Mouse (Mus musculus): ENCODE data around the gene Adm. TPM values are rescaled to one million over a fixed set of nuclear protein-coding genes. Genes with fewer than 3 reads are reported as not detected.
"Not testable (repeated sequence)": the region's sequence is repeated elsewhere in the genome, so short reads cannot be mapped to it uniquely, and the experiment has no call there.

Adm gene
- total RNA-seq (2014; rRNA removed) (2.1 and 2.2 TPM in 2 replicates), polyA plus RNA-seq (2015; fragmentation: Nextera tagmentation; extraction: Ambion mirVana) (4.2 and 6.0 TPM in 2 replicates)

DNA sequence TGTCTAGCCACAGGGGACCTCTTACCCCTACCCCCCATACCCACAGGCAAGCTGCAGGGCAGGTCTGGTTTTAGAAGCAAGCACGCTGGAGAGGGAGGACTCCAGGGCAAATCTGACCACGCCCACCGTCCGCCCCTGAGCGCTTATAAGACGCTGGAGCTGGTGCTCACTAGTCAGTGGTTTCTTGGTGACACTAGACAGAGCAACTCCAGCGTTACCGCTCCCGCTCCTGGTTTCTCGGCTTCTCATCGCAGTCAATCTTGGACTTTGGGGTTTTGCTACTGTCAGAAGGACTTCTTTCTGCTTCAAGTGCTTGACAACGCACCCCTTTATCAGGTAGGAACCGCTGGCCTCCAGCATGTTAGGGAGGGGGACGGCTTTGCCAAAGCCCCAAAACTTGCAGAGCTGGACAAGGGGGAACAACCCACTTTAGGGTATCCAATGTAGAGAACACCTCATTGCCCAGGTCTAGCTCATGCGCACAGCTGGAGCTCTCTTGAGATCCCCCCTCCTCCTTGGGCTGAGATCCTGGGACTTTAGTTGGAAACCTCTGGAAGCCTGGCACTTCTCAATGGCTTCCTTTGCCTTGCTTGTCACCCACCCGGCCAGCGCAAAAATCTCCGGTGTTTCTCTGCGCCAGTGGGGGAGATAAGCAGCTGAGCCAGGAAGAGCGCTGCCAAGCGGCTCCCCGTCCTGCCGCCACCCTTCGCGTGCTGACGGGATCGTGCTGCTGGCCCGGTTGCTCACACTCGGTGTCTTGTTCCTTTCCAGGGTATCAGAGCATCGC lies at the start of gene Adm:
TSS of gene Adm (plus strand) at position 176 of the 787 bp plus-strand sequence.
- under 1% methylated on average over 30 of the region's 30 CpGs for WGBS
- Histone ChIP-seq H3K4me2 (ENCODE audit: low read depth, low read length) (peak within 1 kb of the TSS; percentile 75), H3K4me1 (ENCODE audit: insufficient read depth, low read length) (peaks cover 18% of the 10 kb centered on the region), H3K27me3 (ENCODE audit: insufficient read depth, low read length) (peaks cover 34% of the 10 kb centered on the region), H3K4me3 (ENCODE audit: low read length) (peak within 1 kb of the TSS; percentile 35), H3K27ac (no peak within 1 kb of the TSS), H3K9ac (replicated peaks; ENCODE audit: low read length) (peak within 1 kb of the TSS; percentile 38), H3K36me3 (ENCODE audit: insufficient read depth, low read length) (no peaks in the 10 kb centered on the region), H3K9me3 (ENCODE audit: low read length) (no peaks in the 10 kb centered on the region)
- TF ChIP-seq CTCF (IDR thresholded peaks at IDR 0.05; ENCODE audit: low read depth) = no peak
- DNase-seq (ENCODE audit: low spot score) (peak; percentile 58), ATAC-seq (no peak)

- H3K27ac ChIP-seq = no peak overlapping the region
- no peak for DNase-seq (ENCODE audit: low spot score)
- WGBS = 96% methylated on average over 3 of the region's 3 CpGs
- H3K4me2 ChIP-seq (ENCODE audit: low read depth, low read length) = no peak overlapping the region
- no peaks in the 10 kb centered on the region for H3K36me3 ChIP-seq (ENCODE audit: insufficient read depth, low read length)
- H3K4me1 ChIP-seq (ENCODE audit: insufficient read depth, low read length) = no peaks in the 10 kb centered on the region
- no peaks in the 10 kb centered on the region for H3K9me3 ChIP-seq (ENCODE audit: low read length)
- H3K27me3 ChIP-seq (ENCODE audit: insufficient read depth, low read length) = no peaks in the 10 kb centered on the region
- no peak for TF ChIP-seq CTCF (IDR thresholded peaks at IDR 0.05; ENCODE audit: low read depth)
- H3K9ac ChIP-seq (replicated peaks; ENCODE audit: low read length) = no peak overlapping the region
- no peak overlapping the region for H3K4me3 ChIP-seq (ENCODE audit: low read length)
- ATAC-seq = no peak
Observed at GRCm38 (mm10) chr7:110583705-110584104, 43.8 kb upstream of the Adm start.

DNA sequence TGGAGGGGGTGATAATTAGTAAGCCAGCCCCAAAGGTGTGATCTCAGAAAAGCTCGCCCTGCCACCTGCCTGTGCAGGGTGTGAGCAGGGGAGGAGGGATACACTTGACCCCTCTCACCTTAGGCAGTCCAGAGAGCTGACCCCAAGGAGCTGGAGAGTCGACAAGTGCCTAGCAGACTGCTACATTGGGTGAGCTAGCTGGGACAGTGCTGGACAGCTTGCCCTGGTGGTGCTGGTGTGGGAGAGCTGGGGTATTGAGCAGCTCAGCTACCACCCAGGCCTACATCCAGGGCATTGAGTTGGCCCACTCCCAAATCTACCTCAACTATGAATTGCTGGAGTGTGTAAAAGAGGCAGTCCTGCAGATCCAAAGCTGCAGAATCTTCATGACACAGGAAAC lies 43.3 kb upstream of the Adm start:
- no peaks in the 10 kb centered on the region for H3K9me3 ChIP-seq (ENCODE audit: low read length)
- H3K4me2 ChIP-seq (ENCODE audit: low read depth, low read length) = no peak overlapping the region
- no peak overlapping the region for H3K27ac ChIP-seq
- no peak for DNase-seq (ENCODE audit: low spot score)
- TF ChIP-seq CTCF (IDR thresholded peaks at IDR 0.05; ENCODE audit: low read depth) = no peak
- H3K27me3 ChIP-seq (ENCODE audit: insufficient read depth, low read length) = no peaks in the 10 kb centered on the region
- H3K9ac ChIP-seq (replicated peaks; ENCODE audit: low read length) = no peak overlapping the region
- no peaks in the 10 kb centered on the region for H3K4me1 ChIP-seq (ENCODE audit: insufficient read depth, low read length)
- H3K36me3 ChIP-seq (ENCODE audit: insufficient read depth, low read length) = no peaks in the 10 kb centered on the region
- WGBS = 88% methylated on average over 2 of the region's 2 CpGs
- H3K4me3 ChIP-seq (ENCODE audit: low read length) = no peak overlapping the region
- ATAC-seq = no peak

DNA sequence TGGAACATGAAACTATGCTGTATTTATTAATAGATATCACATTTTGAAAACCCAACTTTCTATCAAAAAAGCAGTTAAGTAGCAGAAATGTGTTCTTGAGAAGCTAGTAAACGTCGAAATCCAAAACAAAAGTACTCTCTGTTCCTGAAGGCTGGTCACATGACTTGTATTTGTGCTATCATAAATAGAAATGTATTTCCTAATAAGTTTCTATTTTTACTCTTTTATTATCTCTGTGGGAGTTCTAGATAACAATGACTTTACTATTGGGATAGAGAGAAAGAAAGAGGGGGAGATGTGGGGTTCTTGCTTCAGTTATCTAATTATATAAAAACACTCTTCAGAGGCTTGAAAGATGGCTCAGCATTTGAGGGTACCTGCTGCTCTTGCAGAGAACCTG lies 42.2 kb upstream of the Adm start:
- DNase-seq (ENCODE audit: low spot score) = no peak
- WGBS = 70% methylated on average over 2 of the region's 2 CpGs
- no peak for ATAC-seq
- Histone ChIP-seq H3K9me3 (ENCODE audit: low read length) (no peaks in the 10 kb centered on the region), H3K4me3 (ENCODE audit: low read length) (no peak overlapping the region), H3K27me3 (ENCODE audit: insufficient read depth, low read length) (no peaks in the 10 kb centered on the region), H3K4me2 (ENCODE audit: low read depth, low read length) (no peak overlapping the region), H3K4me1 (ENCODE audit: insufficient read depth, low read length) (no peaks in the 10 kb centered on the region), H3K36me3 (ENCODE audit: insufficient read depth, low read length) (no peaks in the 10 kb centered on the region), H3K27ac (no peak overlapping the region), H3K9ac (replicated peaks; ENCODE audit: low read length) (no peak overlapping the region)
- no peak for TF ChIP-seq CTCF (IDR thresholded peaks at IDR 0.05; ENCODE audit: low read depth)

- Histone ChIP-seq H3K9me3 (ENCODE audit: low read length) (no peaks in the 10 kb centered on the region), H3K27ac (no peak overlapping the region), H3K4me3 (ENCODE audit: low read length) (no peak overlapping the region), H3K4me2 (ENCODE audit: low read depth, low read length) (no peak overlapping the region), H3K27me3 (ENCODE audit: insufficient read depth, low read length) (no peaks in the 10 kb centered on the region), H3K36me3 (ENCODE audit: insufficient read depth, low read length) (no peaks in the 10 kb centered on the region), H3K4me1 (ENCODE audit: insufficient read depth, low read length) (no peaks in the 10 kb centered on the region), H3K9ac (replicated peaks; ENCODE audit: low read length) (no peak overlapping the region)
- DNase-seq (ENCODE audit: low spot score) (no peak), ATAC-seq (no peak)
- TF ChIP-seq CTCF (IDR thresholded peaks at IDR 0.05; ENCODE audit: low read depth) = no peak
- WGBS = 79% methylated on average over 1 of the region's 1 CpGs
Observed at GRCm38 (mm10) chr7:110587721-110588120, 39.7 kb upstream of the Adm start.

DNA sequence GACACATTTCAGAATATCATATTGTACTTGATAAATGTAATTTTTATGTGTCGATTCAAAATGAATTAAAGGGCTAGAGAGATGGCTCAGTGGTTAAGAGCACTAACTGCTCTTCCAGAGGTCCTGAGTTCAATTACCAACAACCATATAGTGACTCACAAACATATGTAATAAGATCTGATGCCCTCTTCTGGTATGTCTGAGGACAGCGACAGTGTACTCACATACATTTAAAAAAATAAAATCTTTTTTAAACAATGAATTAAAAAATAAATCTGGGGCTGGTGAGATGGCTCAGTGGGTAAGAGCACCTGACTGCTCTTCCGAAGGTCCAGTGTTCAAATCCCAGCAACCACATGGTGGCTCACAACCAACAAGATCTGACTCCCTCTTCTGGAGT lies 33.5 kb upstream of the Adm start:
- H3K27me3 ChIP-seq (ENCODE audit: insufficient read depth, low read length); DNase-seq (ENCODE audit: low spot score); H3K9me3 ChIP-seq (ENCODE audit: low read length); ATAC-seq; H3K4me3 ChIP-seq (ENCODE audit: low read length); H3K4me1 ChIP-seq (ENCODE audit: insufficient read depth, low read length); H3K27ac ChIP-seq; H3K4me2 ChIP-seq (ENCODE audit: low read depth, low read length); H3K36me3 ChIP-seq (ENCODE audit: insufficient read depth, low read length); H3K9ac ChIP-seq (replicated peaks; ENCODE audit: low read length): not testable (repeated sequence)
- WGBS = 97% methylated on average over 3 of the region's 3 CpGs

DNA sequence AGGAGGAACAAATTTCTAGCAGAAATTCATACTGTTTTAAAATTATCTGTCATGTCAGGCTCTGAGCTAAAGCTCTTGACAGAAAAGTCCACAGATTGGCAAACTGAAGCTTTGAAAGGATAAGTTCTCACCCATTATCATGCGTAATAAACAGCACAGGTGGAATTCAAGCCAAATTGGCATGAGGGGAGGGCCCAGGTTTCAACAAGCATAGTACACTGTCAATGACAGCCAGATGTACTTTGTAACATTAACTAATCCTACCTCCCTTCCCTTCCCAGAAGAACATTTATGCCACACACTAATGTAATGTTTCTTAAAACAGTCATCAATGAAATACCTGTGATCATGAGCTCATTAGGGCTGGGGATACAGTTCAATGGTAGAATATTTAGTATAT lies 30.3 kb upstream of the Adm start:
- Histone ChIP-seq H3K4me3 (ENCODE audit: low read length) (no peak overlapping the region), H3K27me3 (ENCODE audit: insufficient read depth, low read length) (no peaks in the 10 kb centered on the region), H3K9ac (replicated peaks; ENCODE audit: low read length) (no peak overlapping the region), H3K27ac (no peak overlapping the region), H3K36me3 (ENCODE audit: insufficient read depth, low read length) (no peaks in the 10 kb centered on the region), H3K4me1 (ENCODE audit: insufficient read depth, low read length) (no peaks in the 10 kb centered on the region), H3K9me3 (ENCODE audit: low read length) (no peaks in the 10 kb centered on the region), H3K4me2 (ENCODE audit: low read depth, low read length) (no peak overlapping the region)
- DNase-seq (ENCODE audit: low spot score) (no peak), ATAC-seq (no peak)
- 76% methylated on average over 1 of the region's 1 CpGs for WGBS
- no peak for TF ChIP-seq CTCF (IDR thresholded peaks at IDR 0.05; ENCODE audit: low read depth)

All from hindbrain, postnatal 0 days (tissue).